Mouse (Mus musculus): Measurements from ENCODE around the gene Socs2.

DNA sequence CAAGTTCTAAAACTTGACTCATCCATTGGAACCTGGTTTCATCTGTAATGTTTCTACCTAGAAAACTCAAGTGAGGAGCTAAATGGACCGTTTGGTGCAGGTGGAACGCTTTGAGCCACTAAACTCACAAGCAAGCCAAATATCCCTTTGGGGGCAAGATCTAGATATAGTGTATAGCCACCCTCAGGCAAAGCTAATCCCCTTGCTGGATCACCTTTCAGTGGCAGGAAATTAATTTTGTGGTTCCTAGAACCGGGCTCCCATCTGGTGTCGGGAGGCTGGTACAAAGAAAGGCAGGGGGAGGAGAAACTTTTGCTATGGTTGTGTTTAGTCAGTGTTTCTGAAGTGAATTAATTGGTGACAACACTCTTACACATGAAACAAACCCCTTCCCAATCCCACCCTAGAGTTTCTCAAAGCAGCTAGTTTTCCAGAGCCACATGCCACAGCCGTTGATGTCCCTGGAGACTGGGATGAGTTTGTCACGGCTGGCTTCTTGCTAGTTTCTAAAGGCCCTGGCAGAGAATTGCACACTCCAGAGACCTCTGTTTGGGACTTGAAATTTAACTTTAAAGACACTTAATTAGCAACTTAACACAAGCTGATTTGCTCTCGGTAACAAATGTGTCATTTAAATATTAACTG lies 19.7 kb downstream of the Socs2 start:
- no peak for TF ChIP-seq POLR2A (IDR thresholded peaks at IDR 0.05; ENCODE audit: insufficient read length, low read depth)
- TF ChIP-seq USF1 (IDR thresholded peaks at IDR 0.05; ENCODE audit: low read depth): no peak
- TF ChIP-seq POLR2AphosphoS2 (IDR thresholded peaks at IDR 0.05; ENCODE audit: insufficient read length, low read depth): no peak
- no peak for TF ChIP-seq E2F4 (IDR thresholded peaks at IDR 0.05; ENCODE audit: insufficient read depth)
- TF ChIP-seq TCF12 (IDR thresholded peaks at IDR 0.05; ENCODE audit: insufficient read depth, poor library complexity, severe bottlenecking): no peak
- TF ChIP-seq CEBPB (IDR thresholded peaks at IDR 0.05; ENCODE audit: insufficient read depth, poor library complexity, severe bottlenecking): no peak
- no peak for TF ChIP-seq SRF (IDR thresholded peaks at IDR 0.05; ENCODE audit: control insufficient read depth, insufficient read length, low read depth)
- no peak for TF ChIP-seq MAX (IDR thresholded peaks at IDR 0.05; ENCODE audit: low read depth)
- TF ChIP-seq MYOD1 (IDR thresholded peaks at IDR 0.05; ENCODE audit: control insufficient read depth in 1 of 3, insufficient read length in 2 of 3, low read depth in 2 of 3): no peak
- no peak for TF ChIP-seq MYOG (IDR thresholded peaks at IDR 0.05; ENCODE audit: control insufficient read depth in 1 of 3, insufficient read depth in 1 of 3, insufficient read length in 2 of 3, low read depth in 2 of 3)

All from myocyte (in vitro differentiated cells).